Mouse (Mus musculus): Measurements from ENCODE around the gene Triobp. TPM values are rescaled to one million over a fixed set of nuclear protein-coding genes. Genes with fewer than 3 reads are reported as not detected.
A peak's percentile ranks its signal among the peaks of the same experiment; 100 is the strongest.
"Not testable (repeated sequence)": the region's sequence is repeated elsewhere in the genome, so short reads cannot be mapped to it uniquely, and the experiment has no call there.

The Triobp gene
- polyA plus RNA-seq, 1 experiment from 2014 or later = 49.0 TPM

DNA sequence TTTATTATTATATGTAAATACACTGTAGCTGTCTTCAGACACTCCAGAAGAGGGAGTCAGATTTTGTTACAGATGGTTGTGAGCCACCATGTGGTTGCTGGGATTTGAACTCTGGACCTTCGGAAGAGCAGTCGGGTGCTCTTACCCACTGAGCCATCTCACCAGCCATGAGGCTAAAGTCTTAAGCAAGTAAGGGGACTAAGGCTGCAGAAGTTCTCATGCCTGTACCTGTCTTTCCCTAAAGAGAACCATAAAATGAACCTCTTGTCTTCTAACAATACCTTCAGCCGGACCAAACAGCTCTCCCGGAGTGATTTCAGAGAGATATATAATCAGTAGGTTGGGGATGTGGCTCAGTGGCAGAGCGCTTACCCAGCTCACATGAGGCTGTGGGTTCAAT, 84.4 kb downstream of the Triobp start:
- H3K4me3 ChIP-seq (ENCODE audit: low read depth, low read length); H3K27ac ChIP-seq (ENCODE audit: low read depth); H3K9ac ChIP-seq (ENCODE audit: low read length); H3K9me3 ChIP-seq (ENCODE audit: control insufficient read depth, low read length); DNase-seq (ENCODE audit: low spot score); H3K27me3 ChIP-seq (replicated peaks; ENCODE audit: control insufficient read depth, insufficient read depth, low read length); ATAC-seq (replicated peaks; ENCODE audit: low FRiP score, low TSS enrichment, low read depth); H3K4me2 ChIP-seq (ENCODE audit: low read length): not testable (repeated sequence)
- H3K4me1 ChIP-seq (replicated peaks; ENCODE audit: control insufficient read depth, insufficient read depth, low read length) = peaks cover 22% of the 10 kb centered on the region; the same call in 1 of the 2 replicates
- peaks cover 13% of the 10 kb centered on the region for H3K36me3 ChIP-seq (ENCODE audit: control insufficient read depth, insufficient read depth, low read length)
- 94% methylated on average over 5 of the region's 5 CpGs for WGBS

DNA sequence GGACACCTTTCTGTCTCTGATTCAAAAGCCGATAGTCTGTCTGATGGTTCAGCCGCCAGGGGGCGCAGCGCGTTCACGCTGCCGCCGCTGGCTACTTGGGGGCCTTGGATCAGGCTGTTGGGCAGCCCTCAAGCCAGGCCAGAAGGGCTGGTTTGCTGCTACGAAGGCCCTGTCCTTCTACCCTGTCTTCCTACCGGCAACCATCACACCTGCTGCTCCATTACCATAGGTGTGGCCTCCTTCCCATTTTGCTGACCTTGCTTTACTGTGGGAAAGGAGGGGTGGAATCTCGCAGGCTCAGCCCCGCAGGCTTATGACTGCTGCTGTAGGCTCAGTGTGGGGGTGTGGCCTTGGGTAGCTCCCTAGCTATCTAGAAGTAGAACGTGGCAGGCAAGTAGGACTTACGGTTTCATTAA, 90.4 kb downstream of the Triobp start:
- Histone ChIP-seq H3K9me3 (ENCODE audit: control insufficient read depth, low read length) (no peaks in the 10 kb centered on the region), H3K36me3 (ENCODE audit: control insufficient read depth, insufficient read depth, low read length) (peaks cover 19% of the 10 kb centered on the region), H3K27ac (ENCODE audit: low read depth) (no peak overlapping the region), H3K27me3 (replicated peaks; ENCODE audit: control insufficient read depth, insufficient read depth, low read length) (peaks cover 22% of the 10 kb centered on the region), H3K4me1 (replicated peaks; ENCODE audit: control insufficient read depth, insufficient read depth, low read length) (peaks cover 14% of the 10 kb centered on the region; the same call in 1 of the 2 replicates), H3K4me2 (ENCODE audit: low read length) (no peak overlapping the region), H3K4me3 (ENCODE audit: low read depth, low read length) (no peak overlapping the region), H3K9ac (ENCODE audit: low read length) (no peak overlapping the region)
- ATAC-seq (replicated peaks; ENCODE audit: low FRiP score, low TSS enrichment, low read depth) = peak; percentile 40; the same call in 1 of the 2 replicates
- 8% methylated on average over 14 of the region's 14 CpGs for WGBS
- DNase-seq (ENCODE audit: low spot score) = peak; percentile 89

DNA sequence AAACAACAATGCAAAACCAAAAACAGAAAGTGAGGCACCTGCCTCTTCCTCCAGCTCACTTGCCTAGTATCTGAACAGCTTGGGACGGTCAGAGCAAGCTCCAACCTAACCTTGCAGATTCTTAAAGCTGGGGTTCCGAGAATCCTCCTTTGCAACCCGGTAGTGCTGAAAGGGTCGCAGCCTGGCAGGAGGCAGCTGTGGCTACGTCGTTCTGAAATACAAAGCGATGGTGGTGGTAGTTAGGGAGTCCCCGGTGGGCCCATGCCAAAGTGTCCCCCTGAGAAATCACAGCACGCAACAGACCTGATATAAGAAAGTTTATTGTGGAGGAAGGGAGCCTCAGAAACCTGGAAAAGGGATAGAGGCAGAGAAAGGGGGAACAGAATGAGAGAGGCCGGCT, 90.8 kb downstream of the Triobp start:
- WGBS = 70% methylated on average over 10 of the region's 10 CpGs
- H3K4me2 ChIP-seq (ENCODE audit: low read length) = no peak overlapping the region
- no peaks in the 10 kb centered on the region for H3K9me3 ChIP-seq (ENCODE audit: control insufficient read depth, low read length)
- H3K4me3 ChIP-seq (ENCODE audit: low read depth, low read length) = no peak overlapping the region
- peaks cover 19% of the 10 kb centered on the region for H3K36me3 ChIP-seq (ENCODE audit: control insufficient read depth, insufficient read depth, low read length)
- H3K27me3 ChIP-seq (replicated peaks; ENCODE audit: control insufficient read depth, insufficient read depth, low read length) = peaks cover 26% of the 10 kb centered on the region
- H3K9ac ChIP-seq (ENCODE audit: low read length) = no peak overlapping the region
- DNase-seq (ENCODE audit: low spot score) = no peak
- peaks cover 14% of the 10 kb centered on the region; the same call in 1 of the 2 replicates for H3K4me1 ChIP-seq (replicated peaks; ENCODE audit: control insufficient read depth, insufficient read depth, low read length)
- no peak for ATAC-seq (replicated peaks; ENCODE audit: low FRiP score, low TSS enrichment, low read depth)
- no peak overlapping the region for H3K27ac ChIP-seq (ENCODE audit: low read depth)

DNA sequence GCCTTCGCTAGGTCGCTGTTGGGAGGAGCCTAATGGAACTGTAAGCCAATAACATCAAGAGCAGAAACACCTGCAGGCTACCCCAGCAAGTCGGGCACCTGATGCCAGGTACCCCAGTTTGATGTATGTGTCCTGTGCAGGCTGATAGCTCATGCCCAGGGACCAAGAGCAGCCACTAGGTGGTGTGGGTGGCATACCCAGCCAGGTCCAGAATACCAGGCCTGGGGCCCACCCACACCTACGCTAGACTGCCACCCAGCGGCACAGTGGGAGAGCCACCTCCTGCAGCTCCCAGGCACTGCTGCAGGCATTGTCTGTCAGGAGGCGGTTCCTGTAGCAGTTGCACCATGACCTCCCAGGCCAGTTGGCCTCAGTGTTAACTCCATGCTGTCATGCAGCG, 91.3 kb downstream of the Triobp start:
- Histone ChIP-seq H3K9me3 (ENCODE audit: control insufficient read depth, low read length) (no peaks in the 10 kb centered on the region), H3K9ac (ENCODE audit: low read length) (no peak overlapping the region), H3K4me3 (ENCODE audit: low read depth, low read length) (no peak overlapping the region), H3K27ac (ENCODE audit: low read depth) (no peak overlapping the region), H3K27me3 (replicated peaks; ENCODE audit: control insufficient read depth, insufficient read depth, low read length) (peaks cover 31% of the 10 kb centered on the region), H3K4me2 (ENCODE audit: low read length) (no peak overlapping the region), H3K4me1 (replicated peaks; ENCODE audit: control insufficient read depth, insufficient read depth, low read length) (peaks cover 14% of the 10 kb centered on the region; the same call in 1 of the 2 replicates), H3K36me3 (ENCODE audit: control insufficient read depth, insufficient read depth, low read length) (peaks cover 19% of the 10 kb centered on the region)
- WGBS = 23% methylated on average over 7 of the region's 7 CpGs
- DNase-seq (ENCODE audit: low spot score) = peak; percentile 83
- 0 out of 2 replicates have a peak, but pooled peaks have one; percentile 33 for ATAC-seq (replicated peaks; ENCODE audit: low FRiP score, low TSS enrichment, low read depth)

DNA sequence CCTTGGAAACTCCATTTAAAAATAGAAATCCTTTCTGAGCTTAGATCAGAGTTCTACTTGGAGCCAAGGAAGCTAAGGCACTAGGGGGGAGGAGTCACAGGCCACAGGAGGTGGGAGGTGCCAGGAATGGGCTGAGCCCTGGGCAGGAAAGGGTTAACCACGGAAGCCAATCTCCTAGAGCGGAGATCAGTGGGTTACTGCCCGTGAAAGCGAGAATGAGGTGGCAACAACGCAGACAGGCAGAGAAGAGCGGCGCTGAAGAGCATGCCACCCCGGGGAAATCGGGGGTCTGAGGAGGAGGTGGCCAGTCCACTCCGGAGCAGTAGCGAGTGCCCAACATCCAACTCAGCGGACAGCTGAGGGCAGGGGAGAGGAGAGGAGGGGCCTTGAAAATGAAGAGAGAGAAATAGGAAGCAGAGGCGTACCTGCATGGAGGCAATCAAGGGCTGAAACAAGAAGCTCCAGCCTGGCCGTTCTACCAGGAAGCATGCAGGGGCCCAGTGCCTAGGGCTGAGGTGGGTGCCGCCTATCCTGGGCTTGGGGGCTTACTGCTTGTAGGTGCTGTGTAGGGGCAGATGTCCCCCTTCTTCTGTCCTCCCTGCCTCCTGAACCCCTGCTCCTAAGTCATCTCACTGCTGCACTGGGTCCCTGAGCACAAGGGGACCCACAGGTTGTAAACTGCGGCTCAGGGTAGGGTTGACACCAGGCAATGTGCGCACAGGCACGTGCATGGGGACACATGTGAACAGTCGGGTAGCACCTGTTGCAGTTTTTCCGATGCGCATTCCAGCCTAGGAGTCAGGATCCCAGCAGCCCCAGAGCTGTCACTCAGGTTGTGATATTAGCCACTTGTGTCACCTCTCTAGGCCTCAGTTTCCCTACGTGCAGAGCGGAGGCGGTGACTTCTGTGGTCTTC, 93.2 kb downstream of the Triobp start:
- Histone ChIP-seq H3K9ac (ENCODE audit: low read length) (peak overlapping the region; percentile 14), H3K27me3 (replicated peaks; ENCODE audit: control insufficient read depth, insufficient read depth, low read length) (peaks cover 33% of the 10 kb centered on the region), H3K4me1 (replicated peaks; ENCODE audit: control insufficient read depth, insufficient read depth, low read length) (peaks cover 14% of the 10 kb centered on the region; the same call in 1 of the 2 replicates), H3K27ac (ENCODE audit: low read depth) (no peak overlapping the region), H3K4me3 (ENCODE audit: low read depth, low read length) (peak overlapping the region; percentile 24), H3K4me2 (ENCODE audit: low read length) (peak overlapping the region; percentile 49), H3K36me3 (ENCODE audit: control insufficient read depth, insufficient read depth, low read length) (peaks cover 15% of the 10 kb centered on the region), H3K9me3 (ENCODE audit: control insufficient read depth, low read length) (no peaks in the 10 kb centered on the region)
- ATAC-seq (replicated peaks; ENCODE audit: low FRiP score, low TSS enrichment, low read depth) (no peak), DNase-seq (ENCODE audit: low spot score) (peak; percentile 80)
- 16% methylated on average over 24 of the region's 24 CpGs for WGBS

DNA sequence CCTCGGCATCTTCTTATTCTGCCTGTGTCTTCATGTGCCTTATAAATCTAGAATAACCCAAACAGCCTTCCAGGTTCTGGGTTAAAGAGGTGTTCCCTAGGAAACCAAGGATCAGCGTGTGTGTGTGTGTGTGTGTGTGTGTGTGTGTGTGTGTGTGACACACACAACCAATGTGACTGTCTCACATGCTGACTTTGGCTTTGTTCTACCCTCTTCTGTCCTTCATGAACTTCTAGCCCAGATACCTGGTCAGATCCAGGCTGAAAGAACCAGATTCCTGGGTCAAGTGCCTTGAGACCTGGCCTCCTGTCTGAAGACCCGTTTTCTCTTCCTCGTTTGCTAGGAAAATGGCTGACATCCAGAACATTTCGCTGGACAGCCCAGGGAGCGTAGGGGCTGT, 94.1 kb downstream of the Triobp start, which contains the start of gene Galr3:
Galr3 (plus strand) TSS at position 301 of the 400 bp plus-strand sequence.
- Histone ChIP-seq H3K36me3 (ENCODE audit: control insufficient read depth, insufficient read depth, low read length) (peaks cover 8% of the 10 kb centered on the region; the same call in 1 of the 2 replicates), H3K4me1 (replicated peaks; ENCODE audit: control insufficient read depth, insufficient read depth, low read length) (peaks cover 14% of the 10 kb centered on the region; the same call in 1 of the 2 replicates), H3K4me3 (ENCODE audit: low read depth, low read length) (peak within 1 kb of the TSS; percentile 48), H3K27me3 (replicated peaks; ENCODE audit: control insufficient read depth, insufficient read depth, low read length) (peaks cover 33% of the 10 kb centered on the region), H3K27ac (ENCODE audit: low read depth) (no peak within 1 kb of the TSS), H3K9me3 (ENCODE audit: control insufficient read depth, low read length) (no peaks in the 10 kb centered on the region), H3K9ac (ENCODE audit: low read length) (peak within 1 kb of the TSS; percentile 51), H3K4me2 (ENCODE audit: low read length) (peak within 1 kb of the TSS; percentile 95)
- ATAC-seq (replicated peaks; ENCODE audit: low FRiP score, low TSS enrichment, low read depth) (no peak), DNase-seq (ENCODE audit: low spot score) (no peak)
- 78% methylated on average over 6 of the region's 6 CpGs for WGBS

DNA sequence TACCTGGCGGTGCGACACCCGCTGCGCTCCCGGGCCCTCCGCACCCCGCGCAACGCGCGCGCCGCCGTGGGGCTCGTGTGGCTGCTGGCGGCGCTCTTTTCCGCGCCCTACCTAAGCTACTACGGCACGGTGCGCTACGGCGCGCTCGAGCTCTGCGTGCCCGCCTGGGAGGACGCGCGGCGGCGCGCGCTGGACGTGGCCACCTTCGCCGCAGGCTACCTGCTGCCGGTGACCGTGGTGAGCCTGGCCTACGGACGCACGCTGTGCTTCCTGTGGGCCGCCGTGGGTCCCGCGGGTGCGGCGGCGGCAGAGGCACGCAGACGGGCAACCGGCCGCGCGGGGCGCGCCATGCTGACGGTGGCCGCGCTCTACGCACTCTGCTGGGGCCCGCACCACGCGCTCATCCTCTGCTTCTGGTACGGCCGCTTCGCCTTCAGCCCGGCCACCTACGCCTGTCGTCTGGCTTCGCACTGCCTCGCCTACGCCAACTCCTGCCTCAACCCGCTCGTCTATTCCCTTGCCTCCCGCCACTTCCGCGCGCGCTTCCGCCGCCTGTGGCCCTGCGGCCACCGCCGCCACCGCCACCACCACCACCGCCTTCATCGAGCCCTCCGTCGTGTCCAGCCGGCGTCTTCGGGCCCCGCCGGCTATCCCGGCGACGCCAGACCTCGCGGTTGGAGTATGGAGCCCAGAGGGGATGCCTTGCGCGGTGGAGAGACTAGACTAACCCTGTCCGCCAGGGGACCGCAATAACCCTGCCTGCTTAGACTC, 95.4 kb downstream of the Triobp start:
- peak; percentile 72 for DNase-seq (ENCODE audit: low spot score)
- H3K9ac ChIP-seq (ENCODE audit: low read length) = peak overlapping the region; percentile 51
- no peak overlapping the region; the same call in 1 of the 2 replicates for H3K27ac ChIP-seq (ENCODE audit: low read depth)
- H3K4me1 ChIP-seq (replicated peaks; ENCODE audit: control insufficient read depth, insufficient read depth, low read length) = peaks cover 14% of the 10 kb centered on the region; the same call in 1 of the 2 replicates
- ATAC-seq (replicated peaks; ENCODE audit: low FRiP score, low TSS enrichment, low read depth) = no peak
- H3K4me3 ChIP-seq (ENCODE audit: low read depth, low read length) = peak overlapping the region; percentile 48
- H3K36me3 ChIP-seq (ENCODE audit: control insufficient read depth, insufficient read depth, low read length) = no peaks in the 10 kb centered on the region
- WGBS = 1% methylated on average over 99 of the region's 105 CpGs
- H3K9me3 ChIP-seq (ENCODE audit: control insufficient read depth, low read length) = no peaks in the 10 kb centered on the region
- peaks cover 33% of the 10 kb centered on the region for H3K27me3 ChIP-seq (replicated peaks; ENCODE audit: control insufficient read depth, insufficient read depth, low read length)
- peak overlapping the region; percentile 95 for H3K4me2 ChIP-seq (ENCODE audit: low read length)

DNA sequence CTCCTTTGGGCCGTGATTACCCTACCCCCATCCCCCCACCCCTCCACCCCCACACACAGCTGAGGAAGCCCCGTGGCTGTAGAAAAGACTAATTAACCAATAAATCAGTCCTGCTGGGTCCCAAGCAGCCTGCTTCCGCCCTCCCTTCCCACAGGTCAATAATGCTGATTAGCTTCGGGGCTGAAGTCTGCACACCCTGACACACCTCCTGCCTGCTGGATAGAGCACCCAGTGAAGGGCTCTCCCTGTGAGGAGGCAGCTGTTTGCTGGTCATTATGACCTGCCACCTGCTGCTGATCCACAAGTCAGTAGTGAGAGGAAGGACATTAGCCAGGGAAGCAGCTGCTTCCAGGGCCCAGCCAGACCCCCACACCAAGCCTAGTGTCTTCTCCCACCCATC, 97.3 kb downstream of the Triobp start:
- WGBS = 7% methylated on average over 4 of the region's 4 CpGs
- Histone ChIP-seq H3K4me1 (replicated peaks; ENCODE audit: control insufficient read depth, insufficient read depth, low read length) (peaks cover 14% of the 10 kb centered on the region; the same call in 1 of the 2 replicates), H3K36me3 (ENCODE audit: control insufficient read depth, insufficient read depth, low read length) (no peaks in the 10 kb centered on the region), H3K27me3 (replicated peaks; ENCODE audit: control insufficient read depth, insufficient read depth, low read length) (peaks cover 33% of the 10 kb centered on the region), H3K9me3 (ENCODE audit: control insufficient read depth, low read length) (no peaks in the 10 kb centered on the region), H3K4me2 (ENCODE audit: low read length) (no peak overlapping the region), H3K27ac (ENCODE audit: low read depth) (peak overlapping the region; percentile 17; the same call in 1 of the 2 replicates), H3K4me3 (ENCODE audit: low read depth, low read length) (no peak overlapping the region), H3K9ac (ENCODE audit: low read length) (no peak overlapping the region)
- peak; percentile 48 for ATAC-seq (replicated peaks; ENCODE audit: low FRiP score, low TSS enrichment, low read depth)
- DNase-seq (ENCODE audit: low spot score) = no peak
